Mouse (Mus musculus): Measurements from ENCODE around the gene Wwc2. TPM values are rescaled to one million over a fixed set of nuclear protein-coding genes. Genes with fewer than 3 reads are reported as not detected.
"Not testable (repeated sequence)": the region's sequence is repeated elsewhere in the genome, so short reads cannot be mapped to it uniquely, and the experiment has no call there.

Wwc2 gene
- polyA plus RNA-seq, 1 experiment from 2014 or later: 4.0 TPM

- H3K27me3 ChIP-seq (replicated peaks; ENCODE audit: control insufficient read depth, insufficient read depth, low read length): no peaks in the 10 kb centered on the region
Observed at GRCm38 (mm10) chr8:47833944-47834343, 156.8 kb downstream of the Wwc2 start.

GRCm38 (mm10) chr8:47832616-47833015 is 158.1 kb downstream of the Wwc2 start:
- 62% methylated on average over 6 of the region's 6 CpGs for WGBS
- H3K4me3 ChIP-seq (replicated peaks; ENCODE audit: low read length): no peak overlapping the region
- no peaks in the 10 kb centered on the region for H3K36me3 ChIP-seq (ENCODE audit: control insufficient read depth, insufficient read depth)
- no peak for ATAC-seq
- no peak overlapping the region for H3K4me2 ChIP-seq (ENCODE audit: low read length)
- no peak overlapping the region for H3K9ac ChIP-seq (replicated peaks; ENCODE audit: low read depth, low read length)
- H3K9me3 ChIP-seq (ENCODE audit: control insufficient read depth, low read length): no peaks in the 10 kb centered on the region
- no peak overlapping the region for H3K27ac ChIP-seq (ENCODE audit: low read length)
- no peaks in the 10 kb centered on the region for H3K4me1 ChIP-seq (replicated peaks; ENCODE audit: control insufficient read depth, insufficient read depth, low read length)
- H3K27me3 ChIP-seq (replicated peaks; ENCODE audit: control insufficient read depth, insufficient read depth, low read length): no peaks in the 10 kb centered on the region

More at GRCm38 (mm10) chr8:47833944-47834343, 156.8 kb downstream of the Wwc2 start:
- no peaks in the 10 kb centered on the region for H3K9me3 ChIP-seq (ENCODE audit: control insufficient read depth, low read length)
- H3K4me2 ChIP-seq (ENCODE audit: low read length): no peak overlapping the region
- no peak overlapping the region for H3K4me3 ChIP-seq (replicated peaks; ENCODE audit: low read length)
- H3K36me3 ChIP-seq (ENCODE audit: control insufficient read depth, insufficient read depth): no peaks in the 10 kb centered on the region
- no peak overlapping the region for H3K27ac ChIP-seq (ENCODE audit: low read length)
- 79% methylated on average over 1 of the region's 1 CpGs for WGBS
- no peak overlapping the region for H3K9ac ChIP-seq (replicated peaks; ENCODE audit: low read depth, low read length)
- ATAC-seq: no peak
- no peaks in the 10 kb centered on the region for H3K4me1 ChIP-seq (replicated peaks; ENCODE audit: control insufficient read depth, insufficient read depth, low read length)

GRCm38 (mm10) chr8:47826911-47827310 is 163.8 kb downstream of the Wwc2 start:
- 88% methylated on average over 9 of the region's 9 CpGs for WGBS
- ATAC-seq: no peak
- no peak overlapping the region for H3K9ac ChIP-seq (replicated peaks; ENCODE audit: low read depth, low read length)

GRCm38 (mm10) chr8:47825596-47825995 is 165.1 kb downstream of the Wwc2 start:
- H3K4me2 ChIP-seq (ENCODE audit: low read length): no peak overlapping the region
- H3K27ac ChIP-seq (ENCODE audit: low read length): no peak overlapping the region
- no peaks in the 10 kb centered on the region for H3K36me3 ChIP-seq (ENCODE audit: control insufficient read depth, insufficient read depth)
- peaks cover 5% of the 10 kb centered on the region for H3K4me1 ChIP-seq (replicated peaks; ENCODE audit: control insufficient read depth, insufficient read depth, low read length)
- ATAC-seq: no peak
- WGBS: 46% methylated on average over 5 of the region's 5 CpGs
- H3K27me3 ChIP-seq (replicated peaks; ENCODE audit: control insufficient read depth, insufficient read depth, low read length): no peaks in the 10 kb centered on the region
- no peaks in the 10 kb centered on the region for H3K9me3 ChIP-seq (ENCODE audit: control insufficient read depth, low read length)
- H3K4me3 ChIP-seq (replicated peaks; ENCODE audit: low read length): no peak overlapping the region
- H3K9ac ChIP-seq (replicated peaks; ENCODE audit: low read depth, low read length): no peak overlapping the region

More at GRCm38 (mm10) chr8:47826911-47827310, 163.8 kb downstream of the Wwc2 start:
- Histone ChIP-seq H3K4me1 (replicated peaks; ENCODE audit: control insufficient read depth, insufficient read depth, low read length) (peaks cover 5% of the 10 kb centered on the region), H3K4me2 (ENCODE audit: low read length) (no peak overlapping the region), H3K36me3 (ENCODE audit: control insufficient read depth, insufficient read depth) (no peaks in the 10 kb centered on the region), H3K27me3 (replicated peaks; ENCODE audit: control insufficient read depth, insufficient read depth, low read length) (no peaks in the 10 kb centered on the region), H3K9me3 (ENCODE audit: control insufficient read depth, low read length) (no peaks in the 10 kb centered on the region), H3K4me3 (replicated peaks; ENCODE audit: low read length) (no peak overlapping the region), H3K27ac (ENCODE audit: low read length) (no peak overlapping the region)

GRCm38 (mm10) chr8:47824182-47824581 is 166.5 kb downstream of the Wwc2 start, which contains the start of gene Cldn22:
Gene Cldn22 (plus strand): TSS chr8:47824482.
- Histone ChIP-seq H3K9ac (replicated peaks; ENCODE audit: low read depth, low read length) (no peak within 1 kb of the TSS), H3K36me3 (ENCODE audit: control insufficient read depth, insufficient read depth) (no peaks in the 10 kb centered on the region), H3K9me3 (ENCODE audit: control insufficient read depth, low read length) (no peaks in the 10 kb centered on the region), H3K4me2 (ENCODE audit: low read length) (no peak within 1 kb of the TSS), H3K4me3 (replicated peaks; ENCODE audit: low read length) (no peak within 1 kb of the TSS), H3K4me1 (replicated peaks; ENCODE audit: control insufficient read depth, insufficient read depth, low read length) (peaks cover 5% of the 10 kb centered on the region), H3K27me3 (replicated peaks; ENCODE audit: control insufficient read depth, insufficient read depth, low read length) (no peaks in the 10 kb centered on the region), H3K27ac (ENCODE audit: low read length) (no peak within 1 kb of the TSS)
- 6% methylated on average over 13 of the region's 13 CpGs for WGBS
- no peak for ATAC-seq

- Histone ChIP-seq H3K4me3 (replicated peaks; ENCODE audit: low read length) (no peak overlapping the region), H3K4me2 (ENCODE audit: low read length) (no peak overlapping the region), H3K9ac (replicated peaks; ENCODE audit: low read depth, low read length) (no peak overlapping the region), H3K27me3 (replicated peaks; ENCODE audit: control insufficient read depth, insufficient read depth, low read length) (no peaks in the 10 kb centered on the region), H3K36me3 (ENCODE audit: control insufficient read depth, insufficient read depth) (no peaks in the 10 kb centered on the region), H3K27ac (ENCODE audit: low read length) (no peak overlapping the region), H3K4me1 (replicated peaks; ENCODE audit: control insufficient read depth, insufficient read depth, low read length) (peaks cover 5% of the 10 kb centered on the region), H3K9me3 (ENCODE audit: control insufficient read depth, low read length) (no peaks in the 10 kb centered on the region)
- 19% methylated on average over 10 of the region's 10 CpGs for WGBS
- ATAC-seq: no peak; the same call in 1 of the 2 replicates
Observed at GRCm38 (mm10) chr8:47823777-47824176, 166.9 kb downstream of the Wwc2 start.

GRCm38 (mm10) chr8:47822541-47822940 is 168.2 kb downstream of the Wwc2 start:
- not testable (repeated sequence) for H3K9me3 ChIP-seq (ENCODE audit: control insufficient read depth, low read length); H3K27ac ChIP-seq (ENCODE audit: low read length); H3K4me1 ChIP-seq (replicated peaks; ENCODE audit: control insufficient read depth, insufficient read depth, low read length); H3K4me3 ChIP-seq (replicated peaks; ENCODE audit: low read length); H3K36me3 ChIP-seq (ENCODE audit: control insufficient read depth, insufficient read depth); H3K4me2 ChIP-seq (ENCODE audit: low read length); ATAC-seq; H3K27me3 ChIP-seq (replicated peaks; ENCODE audit: control insufficient read depth, insufficient read depth, low read length); H3K9ac ChIP-seq (replicated peaks; ENCODE audit: low read depth, low read length)
- 86% methylated on average over 7 of the region's 9 CpGs for WGBS

- H3K27me3 ChIP-seq (replicated peaks; ENCODE audit: control insufficient read depth, insufficient read depth, low read length): no peaks in the 10 kb centered on the region
- no peak within 1 kb of the TSS for H3K4me2 ChIP-seq (ENCODE audit: low read length)
- no peak for ATAC-seq
- no peak within 1 kb of the TSS for H3K9ac ChIP-seq (replicated peaks; ENCODE audit: low read depth, low read length)
- H3K4me3 ChIP-seq (replicated peaks; ENCODE audit: low read length): no peak within 1 kb of the TSS
- no peaks in the 10 kb centered on the region for H3K9me3 ChIP-seq (ENCODE audit: control insufficient read depth, low read length)
- 83% methylated on average over 6 of the region's 6 CpGs for WGBS
- H3K27ac ChIP-seq (ENCODE audit: low read length): no peak within 1 kb of the TSS
- H3K4me1 ChIP-seq (replicated peaks; ENCODE audit: control insufficient read depth, insufficient read depth, low read length): peaks cover 5% of the 10 kb centered on the region
- no peaks in the 10 kb centered on the region for H3K36me3 ChIP-seq (ENCODE audit: control insufficient read depth, insufficient read depth)
Observed at GRCm38 (mm10) chr8:47821843-47822242, 168.9 kb downstream of the Wwc2 start, which contains the start of gene Cldn24. Gene Cldn24 (plus strand): TSS chr8:47822143.

- Histone ChIP-seq H3K9ac (replicated peaks; ENCODE audit: low read depth, low read length) (no peak overlapping the region), H3K27me3 (replicated peaks; ENCODE audit: control insufficient read depth, insufficient read depth, low read length) (no peaks in the 10 kb centered on the region), H3K9me3 (ENCODE audit: control insufficient read depth, low read length) (no peaks in the 10 kb centered on the region), H3K36me3 (ENCODE audit: control insufficient read depth, insufficient read depth) (no peaks in the 10 kb centered on the region), H3K4me3 (replicated peaks; ENCODE audit: low read length) (no peak overlapping the region), H3K4me2 (ENCODE audit: low read length) (no peak overlapping the region), H3K27ac (ENCODE audit: low read length) (no peak overlapping the region), H3K4me1 (replicated peaks; ENCODE audit: control insufficient read depth, insufficient read depth, low read length) (peaks cover 5% of the 10 kb centered on the region)
- 78% methylated on average over 20 of the region's 20 CpGs for WGBS
- no peak for ATAC-seq
Observed at GRCm38 (mm10) chr8:47820914-47821772, 169.6 kb downstream of the Wwc2 start.
